Mouse (Mus musculus) urinary bladder, postnatal 0 days (tissue): ENCODE results near the gene Endog. TPM values are rescaled to one million over a fixed set of nuclear protein-coding genes. Genes with fewer than 3 reads are reported as not detected.

Source experiments
- polyA plus RNA-seq: library from polyadenylated mRNA; unstranded; fragments of >200 nt; fragmentation: Nextera tagmentation; extraction: Ambion mirVana; gene quantifications from 2 replicates; pipeline ENCODE4 v1.2.1, GENCODE M21; 2015

The Endog gene
- polyA plus RNA-seq: 22.8 TPM in 2 replicates

GRCm38 (mm10) chr2:30171371-30171996 is at the start of gene Endog:
Gene Endog, plus strand, starts transcription at chr2:30171493.

GRCm38 (mm10) chr2:30124472-30125274 is 46.6 kb upstream of the Endog start, which contains the start of gene Zer1:
Gene Zer1, minus strand, starts transcription at chr2:30124585.

GRCm38 (mm10) chr2:30133613-30134377 is 37.5 kb upstream of the Endog start, which contains the start of gene Tbc1d13:
Gene Tbc1d13, plus strand, starts transcription at chr2:30133746.

GRCm38 (mm10) chr2:30177700-30178675 is 6.7 kb downstream of the Endog start, which contains the start of gene Spout1:
Gene Spout1, minus strand, starts transcription at chr2:30178459.

GRCm38 (mm10) chr2:30205629-30206357 is 34.5 kb downstream of the Endog start, which contains the start of gene Kyat1:
Gene Kyat1, minus strand, starts transcription at chr2:30205847.

Other genes with a start within 250 kb of the Endog start
- gene Gle1, start 236.1 kb upstream of the Endog start, polyA plus RNA-seq: 25.6 and 26.7 TPM in 2 replicates
- gene Sptan1, start 205.9 kb upstream of the Endog start, polyA plus RNA-seq: 71.0 and 86.1 TPM in 2 replicates
- gene Wdr34, start 122.6 kb upstream of the Endog start, polyA plus RNA-seq: 13.7 and 13.8 TPM in 2 replicates
- gene Set, start 114.1 kb upstream of the Endog start, polyA plus RNA-seq: 179 and 195 TPM in 2 replicates
- 3.1 TPM in 2 replicates for gene Pkn3, start 93.8 kb upstream of the Endog start, polyA plus RNA-seq
- gene Zdhhc12, start 77.8 kb upstream of the Endog start, polyA plus RNA-seq: 24.9 and 27.9 TPM in 2 replicates
- 3.5 and 4.2 TPM in 2 replicates for gene Zer1, start 46.9 kb upstream of the Endog start, polyA plus RNA-seq
- 2.2 and 4.1 TPM in 2 replicates for gene Tbc1d13, start 37.7 kb upstream of the Endog start, polyA plus RNA-seq
- 25.1 and 25.8 TPM in 2 replicates for gene Spout1, start 7.0 kb downstream of the Endog start, polyA plus RNA-seq
- gene Kyat1, start 34.4 kb downstream of the Endog start, polyA plus RNA-seq: 11.6 and 13.6 TPM in 2 replicates
- gene Lrrc8a, start 66.2 kb downstream of the Endog start, polyA plus RNA-seq: 27.9 and 29.2 TPM in 2 replicates
- 0.06 and 0.07 TPM in 2 replicates for gene Gm28035, start 69.1 kb downstream of the Endog start, polyA plus RNA-seq
- gene Phyhd1, start 94.7 kb downstream of the Endog start, polyA plus RNA-seq: 7.8 and 8.7 TPM in 2 replicates
- not detected in 2 replicates for gene Gm28038, start 109.5 kb downstream of the Endog start, polyA plus RNA-seq
- 22.8 and 24.4 TPM in 2 replicates for gene Dolk, start 114.8 kb downstream of the Endog start, polyA plus RNA-seq
- gene Nup188, start 114.9 kb downstream of the Endog start, polyA plus RNA-seq: 12.3 TPM in 2 replicates
- 77.9 and 87.5 TPM in 2 replicates for gene Sh3glb2, start 187.8 kb downstream of the Endog start, polyA plus RNA-seq
- 13.9 and 15.1 TPM in 2 replicates for gene Miga2, start 192.7 kb downstream of the Endog start, polyA plus RNA-seq
- gene Dolpp1, start 220.8 kb downstream of the Endog start, polyA plus RNA-seq: 12.4 and 13.6 TPM in 2 replicates
- gene Crat, start 244.3 kb downstream of the Endog start, polyA plus RNA-seq: 21.3 and 24.3 TPM in 2 replicates
- gene Ptpa, start 244.5 kb downstream of the Endog start, polyA plus RNA-seq: 80.9 and 81.6 TPM in 2 replicates